Mouse (Mus musculus) limb, embryonic 15.5 days (tissue): ENCODE data around the gene Utrn. TPM values are rescaled to one million over a fixed set of nuclear protein-coding genes. Genes with fewer than 3 reads are reported as not detected.

Source experiments
- ATAC-seq: fragments of 200-750 bp; cut with Nextera tagmentation; 2 replicates; pipeline ENCODE4 v1.8.0; 2017; ENCODE audit warnings: low read depth, moderate TSS enrichment; ENCODE audit not compliant: insufficient number of reproducible peaks, low FRiP score, low TSS enrichment
- H3K27ac ChIP-seq: fragments of 300-500 bp; sonication (generic); 2 replicates; pipeline ENCODE4 v1.5.1; 2015; ENCODE audit warnings: moderate library complexity, mild to moderate bottlenecking, inconsistent platforms
- H3K27me3 ChIP-seq: fragments of 300-500 bp; sonication (generic); 2 replicates; pipeline ENCODE4 v1.6.1; 2015; ENCODE audit warnings: inconsistent platforms
- H3K36me3 ChIP-seq: fragments of 300-500 bp; sonication (generic); 2 replicates; pipeline ENCODE4 v1.6.1; 2015; ENCODE audit warnings: inconsistent platforms
- H3K4me1 ChIP-seq: fragments of 300-500 bp; sonication (generic); 2 replicates; pipeline ENCODE4 v1.6.1; 2015; ENCODE audit warnings: inconsistent platforms
- H3K4me2 ChIP-seq: fragments of 300-500 bp; sonication (generic); 2 replicates; pipeline ENCODE4 v1.6.1; 2015; ENCODE audit warnings: mild to moderate bottlenecking, inconsistent platforms
- H3K4me3 ChIP-seq: fragments of 300-500 bp; sonication (generic); 2 replicates; pipeline ENCODE4 v1.5.1; 2015; ENCODE audit warnings: mild to moderate bottlenecking, inconsistent platforms
- H3K9ac ChIP-seq: fragments of 300-500 bp; sonication (generic); 2 replicates; pipeline ENCODE4 v1.6.1; 2015; ENCODE audit warnings: inconsistent platforms
- H3K9me3 ChIP-seq: fragments of 300-500 bp; sonication (generic); 2 replicates; pipeline ENCODE4 v1.6.1; 2016; ENCODE audit warnings: inconsistent platforms
- WGBS: fragments of 180-500 bp; shearing (Covaris S2); methylation state at CpG from one replicate; pipeline ENCODE4 v1.1.7; 2015; 5-methylcytosine and 5-hydroxymethylcytosine counted together
- polyA plus RNA-seq: library from polyadenylated mRNA; unstranded; fragments of >200 nt; fragmentation: Nextera tagmentation; extraction: Ambion mirVana; gene quantifications from 2 replicates; pipeline ENCODE4 v1.2.1, GENCODE M21; 2015

The Utrn gene
- polyA plus RNA-seq, 1 experiment from 2014 or later = 99.6 TPM

- Histone ChIP-seq H3K27me3 (no peaks in the 10 kb centered on the region), H3K9me3 (no peaks in the 10 kb centered on the region), H3K27ac (no peak overlapping the region), H3K9ac (no peak overlapping the region), H3K36me3 (peaks cover 7% of the 10 kb centered on the region; the same call in 1 of the 2 replicates), H3K4me3 (no peak overlapping the region), H3K4me1 (peaks cover 14% of the 10 kb centered on the region), H3K4me2 (no peak overlapping the region)
- 88% methylated on average over 3 of the region's 3 CpGs for WGBS
- no peak for ATAC-seq
These were observed 168.6 kb downstream of the Utrn start for GRCm38 (mm10) chr10:12700576-12700975.

- whole genome bisulfite sequencing = 88% methylated on average over 3 of the region's 3 CpGs
- Histone ChIP-seq H3K4me2 (no peak overlapping the region), H3K27ac (no peak overlapping the region), H3K36me3 (peaks cover 7% of the 10 kb centered on the region; the same call in 1 of the 2 replicates), H3K9me3 (no peaks in the 10 kb centered on the region), H3K4me3 (no peak overlapping the region), H3K9ac (no peak overlapping the region), H3K27me3 (no peaks in the 10 kb centered on the region), H3K4me1 (0 out of 2 replicates have a peak, but pooled peaks cover 10% of the 10 kb centered on the region)
- ATAC-seq = no peak
These were observed 171.3 kb downstream of the Utrn start for GRCm38 (mm10) chr10:12697902-12698301.

- 86% methylated on average over 6 of the region's 6 CpGs for WGBS
- peaks cover 10% of the 10 kb centered on the region; the same call in 1 of the 2 replicates for H3K36me3 ChIP-seq
- H3K27ac ChIP-seq = no peak overlapping the region
- H3K4me3 ChIP-seq = no peak overlapping the region
- no peaks in the 10 kb centered on the region for H3K9me3 ChIP-seq
- no peak overlapping the region for H3K9ac ChIP-seq
- H3K27me3 ChIP-seq = no peaks in the 10 kb centered on the region
- no peak for ATAC-seq
- H3K4me1 ChIP-seq = 0 out of 2 replicates have a peak, but pooled peaks cover 3% of the 10 kb centered on the region
- H3K4me2 ChIP-seq = no peak overlapping the region
These were observed 172.5 kb downstream of the Utrn start for GRCm38 (mm10) chr10:12696704-12697103.

- Histone ChIP-seq H3K9me3 (no peaks in the 10 kb centered on the region), H3K36me3 (peaks cover 10% of the 10 kb centered on the region; the same call in 1 of the 2 replicates), H3K4me1 (0 out of 2 replicates have a peak, but pooled peaks cover 2% of the 10 kb centered on the region), H3K4me2 (no peak overlapping the region), H3K4me3 (no peak overlapping the region), H3K27ac (no peak overlapping the region), H3K27me3 (no peaks in the 10 kb centered on the region), H3K9ac (no peak overlapping the region)
- peak; percentile 74 for ATAC-seq
- WGBS = 11% methylated on average over 6 of the region's 6 CpGs
These were observed 174.4 kb downstream of the Utrn start for GRCm38 (mm10) chr10:12694774-12695173.

- no peaks in the 10 kb centered on the region for H3K27me3 ChIP-seq
- H3K27ac ChIP-seq = no peak overlapping the region
- peaks cover 18% of the 10 kb centered on the region; the same call in 1 of the 2 replicates for H3K36me3 ChIP-seq
- no peak for ATAC-seq
- 0 out of 2 replicates have a peak, but pooled peaks cover 2% of the 10 kb centered on the region for H3K4me1 ChIP-seq
- no peaks in the 10 kb centered on the region for H3K9me3 ChIP-seq
- H3K9ac ChIP-seq = no peak overlapping the region
- H3K4me3 ChIP-seq = no peak overlapping the region
- no peak overlapping the region for H3K4me2 ChIP-seq
- 17% methylated on average over 5 of the region's 5 CpGs for WGBS
These were observed 178.6 kb downstream of the Utrn start for GRCm38 (mm10) chr10:12690601-12691000.

- H3K9ac ChIP-seq = no peak overlapping the region
- no peaks in the 10 kb centered on the region for H3K27me3 ChIP-seq
- H3K27ac ChIP-seq = no peak overlapping the region
- H3K36me3 ChIP-seq = peaks cover 44% of the 10 kb centered on the region
- H3K9me3 ChIP-seq = no peaks in the 10 kb centered on the region
- no peak for ATAC-seq
- H3K4me1 ChIP-seq = no peaks in the 10 kb centered on the region
- H3K4me3 ChIP-seq = no peak overlapping the region
- no peak overlapping the region for H3K4me2 ChIP-seq
These were observed 183.5 kb downstream of the Utrn start for GRCm38 (mm10) chr10:12685683-12686082.

GRCm38 (mm10) chr10:12684018-12684417 is 185.1 kb downstream of the Utrn start:
- no peak overlapping the region for H3K4me2 ChIP-seq
- WGBS = 75% methylated on average over 3 of the region's 3 CpGs
- no peak overlapping the region for H3K9ac ChIP-seq
- no peak for ATAC-seq
- no peaks in the 10 kb centered on the region for H3K9me3 ChIP-seq
- no peak overlapping the region for H3K27ac ChIP-seq
- H3K4me1 ChIP-seq = no peaks in the 10 kb centered on the region
- no peak overlapping the region for H3K4me3 ChIP-seq
- no peaks in the 10 kb centered on the region for H3K27me3 ChIP-seq
- H3K36me3 ChIP-seq = peaks cover 54% of the 10 kb centered on the region

- no peak overlapping the region for H3K4me2 ChIP-seq
- H3K4me3 ChIP-seq = no peak overlapping the region
- no peaks in the 10 kb centered on the region for H3K27me3 ChIP-seq
- H3K4me1 ChIP-seq = no peaks in the 10 kb centered on the region
- H3K9me3 ChIP-seq = no peaks in the 10 kb centered on the region
- no peak for ATAC-seq
- no peak overlapping the region for H3K9ac ChIP-seq
- H3K36me3 ChIP-seq = peaks cover 19% of the 10 kb centered on the region; the same call in 1 of the 2 replicates
- WGBS = 82% methylated on average over 5 of the region's 5 CpGs
- H3K27ac ChIP-seq = no peak overlapping the region
These were observed 195.9 kb downstream of the Utrn start for GRCm38 (mm10) chr10:12673309-12673708.

GRCm38 (mm10) chr10:12671608-12672007 is 197.6 kb downstream of the Utrn start:
- Histone ChIP-seq H3K4me1 (no peaks in the 10 kb centered on the region), H3K4me2 (no peak overlapping the region)
- 91% methylated on average over 9 of the region's 9 CpGs for WGBS

GRCm38 (mm10) chr10:12662035-12662434 is 207.1 kb downstream of the Utrn start:
- Histone ChIP-seq H3K4me1 (no peaks in the 10 kb centered on the region), H3K4me3 (no peak overlapping the region), H3K9me3 (no peaks in the 10 kb centered on the region), H3K4me2 (no peak overlapping the region), H3K27ac (no peak overlapping the region), H3K27me3 (no peaks in the 10 kb centered on the region), H3K9ac (no peak overlapping the region), H3K36me3 (peaks cover 42% of the 10 kb centered on the region)
- ATAC-seq = no peak
- WGBS = 90% methylated on average over 4 of the region's 4 CpGs

More at GRCm38 (mm10) chr10:12671608-12672007, 197.6 kb downstream of the Utrn start:
- Histone ChIP-seq H3K27me3 (no peaks in the 10 kb centered on the region), H3K4me3 (no peak overlapping the region), H3K36me3 (peaks cover 19% of the 10 kb centered on the region), H3K27ac (no peak overlapping the region), H3K9ac (no peak overlapping the region), H3K9me3 (no peaks in the 10 kb centered on the region)
- no peak for ATAC-seq

GRCm38 (mm10) chr10:12658023-12658744 is 211.0 kb downstream of the Utrn start:
- H3K36me3 ChIP-seq = peaks cover 25% of the 10 kb centered on the region
- ATAC-seq = no peak
- H3K27me3 ChIP-seq = no peaks in the 10 kb centered on the region
- H3K4me1 ChIP-seq = no peaks in the 10 kb centered on the region
- no peak overlapping the region for H3K27ac ChIP-seq
- no peak overlapping the region for H3K9ac ChIP-seq
- no peak overlapping the region for H3K4me3 ChIP-seq
- H3K9me3 ChIP-seq = no peaks in the 10 kb centered on the region
- 72% methylated on average over 8 of the region's 8 CpGs for WGBS
- H3K4me2 ChIP-seq = no peak overlapping the region

GRCm38 (mm10) chr10:12652988-12653387 is 216.2 kb downstream of the Utrn start:
- H3K4me1 ChIP-seq = no peaks in the 10 kb centered on the region
- H3K36me3 ChIP-seq = peaks cover 42% of the 10 kb centered on the region
- no peak overlapping the region for H3K4me2 ChIP-seq
- H3K4me3 ChIP-seq = no peak overlapping the region
- H3K9ac ChIP-seq = no peak overlapping the region
- H3K27ac ChIP-seq = no peak overlapping the region
- ATAC-seq = no peak
- 73% methylated on average over 3 of the region's 3 CpGs for WGBS
- no peaks in the 10 kb centered on the region for H3K27me3 ChIP-seq
- H3K9me3 ChIP-seq = no peaks in the 10 kb centered on the region
